ENCODE assay signal across 9 mouse cellular contexts in the genomic region with DNA sequence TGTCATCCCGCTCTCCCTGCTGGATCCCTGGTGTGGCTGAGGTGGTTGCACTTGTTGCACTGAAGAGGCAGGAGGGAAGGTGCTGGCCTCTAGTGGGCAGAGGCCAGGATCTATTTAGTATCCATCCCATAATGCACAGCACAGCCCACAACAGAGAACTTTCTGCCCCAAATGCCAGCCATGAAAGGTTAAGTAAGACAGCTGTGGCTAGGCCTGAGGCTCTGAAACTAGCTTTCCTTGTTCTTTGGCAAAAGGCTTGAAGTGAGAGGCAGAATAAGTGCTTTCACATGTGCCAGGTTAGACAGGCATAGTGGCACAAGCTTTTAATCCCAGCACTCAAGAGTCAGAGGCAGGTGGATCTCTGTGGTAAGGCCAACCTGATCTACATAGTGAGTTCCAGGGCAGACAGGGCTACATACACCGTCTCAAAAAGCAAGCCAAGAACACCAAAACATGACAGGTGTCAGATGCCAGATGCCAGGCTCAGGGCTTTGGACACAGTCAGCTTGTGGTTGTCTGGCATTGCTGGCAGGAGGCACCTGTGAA.
DNase-seq lines count a peak whose midpoint lies in the region; ATAC-seq and TF ChIP-seq lines count a peak whose summit lies in the region.
"Had no signal": no experiment of that assay in that cellular context is flagged by ENCODE, and none has a peak within 500 bp of the region (broad histone marks: within the 10 kb centered on the region; RNA-seq: fewer than 3 reads in every experiment).

No protein-coding gene starts in this region.

- no peaks in the 10 kb centered on the region for H3K27me3 ChIP-seq in intestine, embryonic 16.5 days (replicated peaks; ENCODE audit: control insufficient read depth, insufficient read depth, low read length)
- H3K27me3 ChIP-seq in intestine, embryonic 15.5 days (replicated peaks), result no peaks in the 10 kb centered on the region
- H3K27me3 ChIP-seq in Patski, result no peaks in the 10 kb centered on the region
- H3K27me3 ChIP-seq: stomach, embryonic 15.5 days had no signal

- H3K9ac ChIP-seq in intestine, embryonic 16.5 days (ENCODE audit: low read depth, low read length), result no peak overlapping the region
- H3K9ac ChIP-seq in intestine, embryonic 15.5 days, result no peak overlapping the region
- H3K9ac ChIP-seq: stomach, embryonic 15.5 days had no signal

- no peaks in the 10 kb centered on the region for H3K9me3 ChIP-seq in intestine, embryonic 16.5 days (ENCODE audit: control insufficient read depth, low read length)
- H3K9me3 ChIP-seq in intestine, embryonic 15.5 days, result no peaks in the 10 kb centered on the region
- H3K9me3 ChIP-seq: stomach, embryonic 15.5 days had no signal

- H3K4me2 ChIP-seq in intestine, embryonic 16.5 days (ENCODE audit: low read depth, low read length), result no peak overlapping the region
- no peak overlapping the region for H3K4me2 ChIP-seq in intestine, embryonic 15.5 days (replicated peaks)
- H3K4me2 ChIP-seq: stomach, embryonic 15.5 days had no signal

- in situ Hi-C loops in Patski (cut with MboI; ENCODE audit: low pct_unique_long_range_greater_than_20kb), result loop anchor here (10.0 kb wide), 1 partner anchor 860 kb away; no protein-coding TSS in a partner anchor

- H3K36me3 ChIP-seq in intestine, embryonic 16.5 days (ENCODE audit: control insufficient read depth, insufficient read depth, low read length), result no peaks in the 10 kb centered on the region
- H3K36me3 ChIP-seq in intestine, embryonic 15.5 days, result no peaks in the 10 kb centered on the region
- H3K36me3 ChIP-seq: stomach, embryonic 15.5 days had no signal

- no peak overlapping the region for H3K27ac ChIP-seq in intestine, embryonic 16.5 days (ENCODE audit: low read length)
- no peak overlapping the region for H3K27ac ChIP-seq in intestine, embryonic 15.5 days
- H3K27ac ChIP-seq: stomach, embryonic 15.5 days had no signal

- ATAC-seq in intestine, embryonic 16.5 days, result peak; percentile 37; the same call in 1 of the 2 replicates
- ATAC-seq in intestine, embryonic 15.5 days, result no peak
- no peak for ATAC-seq in Patski
- ATAC-seq in granulocyte monocyte progenitor cell, adult 5-6 weeks (replicated peaks; ENCODE audit: poor library complexity, severe bottlenecking), result 0 out of 2 replicates have a peak, but pooled peaks have one; percentile 6
- no peak for ATAC-seq in erythroblast, adult 5-6 weeks (replicated peaks; ENCODE audit: low FRiP score, poor library complexity, severe bottlenecking)

- H3K4me1 ChIP-seq in intestine, embryonic 16.5 days (ENCODE audit: control insufficient read depth, insufficient read depth, low read length), result peaks cover 12% of the 10 kb centered on the region
- 0 out of 2 replicates have a peak, but pooled peaks cover 3% of the 10 kb centered on the region for H3K4me1 ChIP-seq in intestine, embryonic 15.5 days (replicated peaks)

- no peak for DNase-seq in Patski (ENCODE audit: low read depth, low spot score)
- DNase-seq in naive thymus-derived CD4-positive, alpha-beta T cell, adult 2 months (ENCODE audit: low read depth), result peak; percentile 80
- no peak for DNase-seq in frontal cortex, postnatal 14 days (ENCODE audit: low spot score in 2 of 2)
- DNase-seq in layer of hippocampus, postnatal 14 days (ENCODE audit: low spot score in 2 of 2), result no peak

- CTCF ChIA-PET in Patski (lab: Charles Lee), result no interaction called here

- peak; percentile 68 for TF ChIP-seq CTCF in Patski (IDR thresholded peaks at IDR 0.05)

- WGBS in intestine, embryonic 16.5 days, result 86% methylated on average over 2 of the region's 2 CpGs
- 96% methylated on average over 2 of the region's 2 CpGs for WGBS in intestine, embryonic 15.5 days

- POLR2A ChIA-PET in Patski (lab: Charles Lee), result no interaction called here

- no peak overlapping the region for H3K4me3 ChIP-seq in intestine, embryonic 16.5 days (ENCODE audit: low read length)
- no peak overlapping the region for H3K4me3 ChIP-seq in intestine, embryonic 15.5 days (replicated peaks)
- H3K4me3 ChIP-seq: stomach, embryonic 15.5 days had no signal

Comparison
In these comparisons a context has a peak if more than half of its experiments do, and no peak if none do; other contexts are left out.
1. ATAC-seq: peak in intestine, embryonic 16.5 days (single experiment) and granulocyte monocyte progenitor cell, adult 5-6 weeks (single experiment); none in intestine, embryonic 15.5 days (single experiment), Patski (single experiment) and erythroblast, adult 5-6 weeks (single experiment).